Mouse (Mus musculus) kidney, postnatal 0 days (tissue): Measurements from ENCODE around the gene Nacad. TPM values are rescaled to one million over a fixed set of nuclear protein-coding genes. Genes with fewer than 3 reads are reported as not detected.

Experiments
- ATAC-seq: fragments of 200-750 bp; cut with Nextera tagmentation; replicated peaks from 2 replicates; pipeline ENCODE4 v1.8.0; 2017; ENCODE audit warnings: low read depth, moderate number of reproducible peaks, moderate TSS enrichment, moderate library complexity; ENCODE audit not compliant: low FRiP score
- DNase-seq: peaks from one replicate; pipeline ENCODE4 v3.0.0-alpha.2; 2016; ENCODE audit warnings: low spot score
- H3K27ac ChIP-seq: fragments of 300-500 bp; sonication (generic); 2 replicates; pipeline ENCODE4 v1.5.1; 2014; ENCODE audit warnings: mild to moderate bottlenecking
- H3K27me3 ChIP-seq: fragments of 300-500 bp; sonication (generic); 2 replicates; pipeline ENCODE4 v1.6.1; 2014; ENCODE audit warnings: low read length, mixed read lengths; ENCODE audit not compliant: insufficient read depth
- H3K36me3 ChIP-seq: fragments of 300-500 bp; sonication (generic); 2 replicates; pipeline ENCODE4 v1.6.1; 2014; ENCODE audit warnings: low read length, mixed read lengths; ENCODE audit not compliant: insufficient read depth
- H3K4me1 ChIP-seq: fragments of 300-500 bp; sonication (generic); replicated peaks from 2 replicates; pipeline ENCODE4 v1.6.1; 2014; ENCODE audit warnings: antibody characterized with exemption, low read length, mixed read lengths; ENCODE audit not compliant: insufficient read depth
- H3K4me2 ChIP-seq: fragments of 300-500 bp; sonication (generic); 2 replicates; pipeline ENCODE4 v1.6.1; 2014; ENCODE audit warnings: mild to moderate bottlenecking, low read length, moderate library complexity, mixed read lengths
- H3K4me3 ChIP-seq: fragments of 300-500 bp; sonication (generic); replicated peaks from 2 replicates; pipeline ENCODE4 v1.5.1; 2014; ENCODE audit warnings: low read depth, low read length
- H3K9ac ChIP-seq: fragments of 300-500 bp; sonication (generic); 2 replicates; pipeline ENCODE4 v1.6.1; 2014; ENCODE audit warnings: low read depth, low read length
- H3K9me3 ChIP-seq: fragments of 300-500 bp; sonication (generic); replicated peaks from 2 replicates; pipeline ENCODE4 v1.6.1; 2016; ENCODE audit warnings: low read length, inconsistent platforms, mixed read lengths
- CTCF ChIP-seq: IDR thresholded peaks from 2 replicates; pipeline ENCODE4 v1.5.1; 2016; ENCODE audit warnings: antibody characterized with exemption, low read depth, mild to moderate bottlenecking, moderate library complexity
- WGBS: fragments of 180-500 bp; shearing (Covaris S2); extraction: QIAGEN DNeasy Blood & Tissue Kit; methylation state at CpG from one replicate; pipeline ENCODE4 v1.1.7; 2014; 5-methylcytosine and 5-hydroxymethylcytosine counted together
- polyA plus RNA-seq: library from polyadenylated mRNA; unstranded; fragments of >200 nt; fragmentation: Nextera tagmentation; extraction: Ambion mirVana; gene quantifications from 2 replicates; pipeline ENCODE4 v1.2.1, GENCODE M21; 2015

Gene Nacad
- polyA plus RNA-seq, 1 experiment from 2014 or later: 1.1 TPM

DNA sequence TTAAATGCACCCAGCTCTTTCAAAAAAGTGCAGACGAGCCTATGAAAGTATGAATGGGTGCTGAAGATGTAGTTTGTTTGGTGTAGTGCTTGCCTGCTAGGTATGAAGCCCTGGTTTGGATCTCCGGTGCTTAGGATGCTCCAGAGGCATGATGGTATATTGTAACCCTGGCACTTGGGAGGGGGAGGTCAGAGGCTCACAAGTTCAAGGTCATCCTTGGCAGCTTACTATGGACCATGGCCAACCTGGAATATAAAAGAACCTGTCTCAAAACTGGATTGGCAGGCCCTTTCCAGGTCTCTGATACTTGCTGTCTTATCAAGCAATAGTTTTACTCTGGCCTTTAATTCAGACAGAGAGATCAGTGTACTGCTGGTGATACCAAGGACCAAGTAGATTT lies 56.1 kb downstream of the Nacad start:
- Histone ChIP-seq H3K4me2 (no peak overlapping the region), H3K4me3 (no peak overlapping the region), H3K36me3 (peaks cover 3% of the 10 kb centered on the region; the same call in 1 of the 2 replicates), H3K9ac (no peak overlapping the region), H3K27ac (no peak overlapping the region), H3K4me1 (peaks cover 7% of the 10 kb centered on the region; the same call in 1 of the 2 replicates), H3K9me3 (no peaks in the 10 kb centered on the region), H3K27me3 (no peaks in the 10 kb centered on the region)
- ATAC-seq (no peak), DNase-seq (no peak)
- 92% methylated on average over 2 of the region's 2 CpGs for WGBS
- no peak for TF ChIP-seq CTCF

Other genes with a start within 250 kb of the Nacad start
- 9.9 TPM in 2 replicates for gene Zmiz2, start 217.0 kb downstream of the Nacad start, polyA plus RNA-seq
- gene Ppia, start 190.6 kb downstream of the Nacad start, polyA plus RNA-seq: 5,621 and 5,791 TPM in 2 replicates
- 441 and 458 TPM in 2 replicates for gene H2afv, start 161.6 kb downstream of the Nacad start, polyA plus RNA-seq
- 24.5 and 26.4 TPM in 2 replicates for gene Purb, start 130.1 kb downstream of the Nacad start, polyA plus RNA-seq
- gene Myo1g, start 85.1 kb downstream of the Nacad start, polyA plus RNA-seq: 0.42 and 0.83 TPM in 2 replicates
- gene Ccm2, start 59.2 kb downstream of the Nacad start, polyA plus RNA-seq: 63.8 and 66.5 TPM in 2 replicates
- gene Tbrg4, start 20.0 kb upstream of the Nacad start, polyA plus RNA-seq: 32.2 and 34.5 TPM in 2 replicates
- not detected in 2 replicates for gene Wap, start 32.6 kb upstream of the Nacad start, polyA plus RNA-seq
- gene Ramp3, start 52.5 kb upstream of the Nacad start, polyA plus RNA-seq: 25.0 and 26.5 TPM in 2 replicates
- gene Gm11983, start 231.6 kb upstream of the Nacad start, polyA plus RNA-seq: not detected in 2 replicates